Mouse (Mus musculus) adrenal gland (tissue): Measurements from ENCODE around the gene Rcor1.

Experiments used
- intact Hi-C: fragments of 180-260 bp; cut with DNase I; formaldehyde crosslinking; loops from one replicate; pipeline ENCODE4 v1.15.1; 2025

The Rcor1 gene

DNA sequence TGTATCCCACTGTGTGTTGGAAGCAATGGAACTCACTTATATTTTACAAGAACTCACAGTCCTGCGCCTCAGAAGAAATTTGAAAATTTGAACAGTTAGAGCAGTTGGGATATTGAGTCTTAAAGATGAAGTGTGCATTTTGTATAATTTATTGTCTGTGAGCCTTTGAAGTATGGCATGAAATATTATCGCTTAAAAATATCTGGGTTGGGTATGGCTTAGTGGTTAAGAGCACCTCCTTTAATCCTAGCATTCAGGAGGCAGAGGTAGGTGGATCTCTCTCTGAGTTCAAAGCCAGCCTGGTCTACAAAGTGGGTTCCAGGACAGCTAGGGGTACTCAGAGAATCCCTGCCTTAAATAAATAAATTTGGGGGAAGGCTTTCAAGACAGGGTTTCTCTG is 20.1 kb upstream of the Rcor1 start:
- intact Hi-C loops, result no loop called here

DNA sequence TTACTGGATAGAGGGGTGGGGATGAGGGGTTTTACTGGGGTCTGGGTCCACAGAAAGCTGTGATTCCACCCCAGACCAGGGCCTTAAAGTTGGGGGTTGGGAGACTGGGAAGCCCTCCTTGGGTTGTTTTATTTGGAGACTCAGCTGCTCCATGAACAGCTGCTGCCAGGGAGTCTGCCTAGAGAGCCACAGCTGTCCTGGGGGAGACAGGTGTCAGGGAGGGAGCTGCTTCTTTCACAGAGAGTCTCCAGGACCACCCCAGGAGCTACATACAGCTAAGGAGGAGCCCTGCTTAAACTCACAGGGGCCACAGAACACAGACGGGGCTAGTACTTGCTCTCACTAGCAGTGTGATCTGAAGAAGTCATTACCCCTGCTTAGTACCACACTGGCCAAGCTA is 18.0 kb upstream of the Rcor1 start:
- intact Hi-C loops, result no loop called here

DNA sequence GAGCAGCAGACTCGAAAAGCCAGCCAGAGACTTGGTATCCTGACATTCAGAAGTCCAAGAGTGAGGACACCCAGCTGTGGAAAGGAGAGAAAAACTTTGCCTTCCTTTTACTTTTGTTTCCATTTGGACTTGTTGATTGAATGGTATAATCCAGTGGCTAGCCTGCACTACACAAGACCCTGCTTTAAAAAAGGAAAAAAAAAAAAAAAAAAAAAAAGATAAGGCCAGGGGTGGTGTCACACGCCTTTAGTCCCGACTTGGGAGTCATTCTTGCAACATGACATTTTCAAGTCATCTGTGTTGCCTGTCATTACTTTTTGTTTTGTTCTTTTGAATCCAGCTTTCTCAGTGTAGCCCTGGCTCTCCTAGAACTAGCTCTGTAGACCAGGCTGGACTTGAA is 17.6 kb upstream of the Rcor1 start:
- intact Hi-C loops, result no loop called here

DNA sequence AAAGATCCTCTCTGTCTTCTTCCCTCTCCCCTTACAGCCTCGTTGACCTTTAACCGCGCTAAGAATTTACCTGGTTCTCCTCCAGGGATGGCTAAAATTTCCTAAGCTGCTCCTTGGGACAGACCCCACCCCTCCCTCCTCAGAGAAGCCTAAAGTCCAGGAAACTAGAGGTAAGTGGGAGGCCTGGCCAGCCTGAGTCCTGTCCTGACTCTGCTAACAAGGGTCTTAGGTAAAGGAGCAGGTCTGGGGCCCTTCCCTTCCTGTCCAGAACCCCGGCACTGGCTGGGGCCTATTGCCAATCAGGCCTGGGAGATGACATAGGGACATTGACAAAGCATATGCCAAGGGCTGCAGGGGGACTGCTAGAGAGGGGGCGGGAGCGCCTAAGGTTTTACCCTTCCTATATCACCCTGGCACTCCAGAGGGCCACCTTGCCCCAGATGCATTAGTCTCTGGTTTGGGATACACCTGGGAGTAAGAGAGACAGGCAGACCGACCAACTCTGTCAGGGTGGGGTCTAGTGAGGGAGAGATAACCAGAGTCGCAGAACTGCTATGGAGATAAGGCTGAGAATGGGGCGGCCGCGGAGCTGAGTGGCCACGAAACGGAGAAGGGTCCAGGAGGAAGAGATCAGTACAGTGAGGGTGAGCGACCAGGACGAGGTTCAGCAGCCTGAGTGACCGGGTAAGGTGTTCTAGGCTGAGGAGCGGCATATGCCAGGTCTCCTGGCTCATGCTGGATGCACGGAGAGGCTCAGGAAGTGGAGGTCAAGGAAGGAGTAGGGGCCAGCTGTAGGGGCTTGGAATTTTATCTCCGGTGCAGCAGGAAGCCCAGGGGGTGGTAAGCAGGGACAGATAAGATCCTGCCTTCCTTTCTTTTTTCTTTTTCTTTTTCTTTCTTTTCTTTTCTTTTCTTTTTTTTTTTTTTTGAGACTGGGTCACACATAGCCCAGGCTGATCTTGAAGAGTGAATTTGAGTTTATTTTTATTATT is 10.7 kb upstream of the Rcor1 start:
- intact Hi-C loops, result no loop called here

DNA sequence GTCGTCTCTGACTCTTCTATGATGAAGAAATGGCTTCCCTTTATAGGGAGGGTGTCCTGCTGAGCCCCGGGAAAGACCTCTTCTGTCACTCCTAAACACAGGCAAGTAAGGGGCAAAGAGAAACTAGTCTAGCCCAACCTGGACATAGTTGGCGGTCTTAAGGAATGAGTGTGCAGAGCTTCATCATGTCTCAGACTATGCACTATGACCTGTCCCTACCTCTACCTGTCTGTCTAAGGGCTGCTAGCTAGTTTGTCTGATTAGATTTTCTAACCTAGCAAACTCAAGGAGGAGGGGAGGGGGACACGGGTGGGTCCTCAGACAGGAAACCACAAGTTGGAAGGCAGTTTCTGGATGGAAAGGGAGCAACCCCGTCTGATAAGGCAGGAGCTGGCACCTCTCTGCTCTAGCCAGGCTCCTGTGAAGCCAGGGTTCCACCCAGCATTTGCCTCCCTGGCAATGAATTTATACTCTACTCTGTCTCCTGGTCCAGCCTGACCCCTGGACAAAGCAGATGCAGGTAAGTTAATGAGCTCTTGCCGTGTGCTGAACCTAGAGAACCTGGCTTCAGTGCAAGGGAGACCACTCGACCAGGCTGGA is 9.8 kb upstream of the Rcor1 start:
- intact Hi-C loops, result no loop called here

DNA sequence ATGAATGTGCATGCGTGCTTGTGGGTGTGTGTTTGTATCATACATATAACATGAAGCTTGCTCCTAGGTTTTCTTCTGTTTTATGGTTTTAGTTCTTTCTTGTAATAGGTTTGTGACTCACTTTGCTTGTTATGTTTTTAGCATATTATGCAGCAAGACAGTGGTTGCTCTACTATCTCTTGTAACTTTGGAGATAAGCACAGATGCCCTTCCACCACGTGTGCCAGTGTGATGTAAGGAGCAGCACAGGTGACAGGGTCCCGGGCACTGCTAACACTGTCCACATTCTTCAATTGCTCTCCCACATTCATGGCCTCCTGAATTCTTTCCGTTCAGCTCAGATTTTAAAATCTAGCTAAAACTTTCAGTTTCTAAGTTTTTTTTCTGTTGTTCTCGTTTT is 6.3 kb upstream of the Rcor1 start:
- intact Hi-C loops, result no loop called here

DNA sequence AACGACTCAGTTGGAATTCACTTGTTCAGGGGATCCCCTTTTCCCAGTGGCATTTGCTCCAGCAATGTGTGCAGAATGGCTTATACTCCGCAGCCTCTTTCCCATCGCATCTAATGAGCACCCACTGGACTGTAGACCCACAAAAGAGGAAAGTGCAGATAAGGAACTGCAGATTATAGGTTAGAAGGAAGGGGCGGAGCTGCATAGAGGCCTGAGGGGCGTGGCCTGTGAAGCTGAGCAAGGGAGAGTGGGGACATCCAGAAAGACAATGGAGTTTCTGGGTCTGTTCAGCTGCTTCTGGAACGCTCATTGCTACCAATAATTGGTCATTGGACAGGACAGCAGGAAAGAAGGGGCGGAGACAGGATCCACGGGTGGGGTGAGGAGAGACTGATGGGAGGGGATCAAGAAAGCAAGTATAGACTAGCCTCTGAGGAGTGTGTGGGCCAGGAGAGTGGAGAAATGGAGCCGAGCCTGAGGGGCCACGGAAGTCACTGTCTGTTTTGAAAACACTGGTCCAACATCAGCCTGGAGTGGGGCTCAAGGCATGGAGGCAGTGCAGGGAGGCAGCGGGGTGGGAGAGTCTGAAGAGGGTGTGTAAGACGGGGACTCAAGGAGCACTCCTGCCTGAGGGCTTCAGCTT is 3.8 kb upstream of the Rcor1 start:
- intact Hi-C loops, result no loop called here

DNA sequence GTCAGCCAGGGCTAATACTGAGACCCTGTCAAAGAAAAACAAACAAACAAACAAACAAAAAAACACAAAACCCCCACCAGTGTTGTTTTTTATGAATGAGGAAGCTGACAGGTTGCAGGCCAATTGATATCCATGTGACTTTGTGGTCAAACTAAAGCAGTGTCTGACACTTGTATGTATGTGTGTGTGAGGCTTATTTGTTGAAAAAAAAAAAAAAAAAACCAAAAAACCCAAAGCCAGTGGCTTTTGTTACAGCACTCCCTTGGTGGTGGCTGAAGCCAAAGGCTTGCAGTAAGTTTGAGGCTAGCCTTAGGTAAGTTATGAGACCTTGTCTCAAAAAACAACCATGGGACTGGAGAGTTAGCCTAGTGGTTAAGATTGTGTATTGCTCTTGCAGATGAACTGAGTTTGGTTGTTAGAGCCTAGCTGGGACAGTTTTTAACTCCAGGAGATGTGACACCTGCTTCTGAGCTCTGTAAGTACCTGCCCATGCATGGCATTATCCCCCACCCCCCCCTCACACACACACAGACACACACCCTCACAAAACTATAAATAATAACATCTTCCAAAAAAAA is 2.9 kb upstream of the Rcor1 start:
- intact Hi-C loops, result no loop called here

DNA sequence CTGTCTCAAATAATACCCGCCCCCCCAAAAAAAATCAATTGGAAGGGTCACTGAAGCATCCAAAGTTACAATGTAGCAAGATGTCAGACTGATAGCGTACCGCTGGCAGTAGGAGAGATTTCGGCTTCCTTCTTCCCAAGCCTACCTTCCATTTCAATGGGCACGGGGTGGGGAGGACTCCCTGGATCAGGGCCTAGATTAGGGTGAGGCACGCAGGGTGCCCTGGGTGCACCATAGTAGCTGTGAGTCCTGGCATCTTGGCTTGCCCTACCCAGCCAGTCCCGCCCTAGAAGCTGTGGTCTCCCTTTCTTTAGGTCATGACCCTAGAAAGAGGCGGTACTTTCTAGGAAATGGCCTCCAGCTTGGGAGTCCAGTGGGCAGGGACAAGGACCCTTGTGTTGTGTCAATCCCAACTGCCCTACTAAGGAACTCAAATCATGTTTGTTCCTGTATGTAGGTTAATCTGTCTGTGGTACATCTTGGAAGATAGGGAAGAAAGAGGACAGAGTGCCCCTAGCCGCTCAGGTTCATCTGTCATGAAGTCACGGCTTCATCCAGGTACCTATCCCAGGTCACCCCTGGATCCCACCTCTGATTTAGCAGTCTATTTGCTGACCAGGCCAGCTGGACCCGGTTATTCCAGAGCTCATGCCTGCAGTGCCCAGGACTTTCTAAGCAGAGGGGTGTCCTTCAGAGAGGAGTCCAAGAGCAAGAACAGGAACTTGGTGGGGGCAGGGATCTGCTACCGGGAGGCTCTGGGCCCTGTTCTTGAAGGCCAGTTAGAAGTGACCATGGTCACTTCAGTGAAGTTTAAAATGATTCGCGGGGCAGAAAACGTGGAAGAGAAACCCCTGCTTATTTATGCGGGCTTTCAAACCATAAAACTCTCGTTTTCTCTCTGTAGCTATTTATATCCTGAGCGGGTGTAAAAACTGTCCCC is 1.6 kb upstream of the Rcor1 start:
- intact Hi-C loops, result no loop called here

DNA sequence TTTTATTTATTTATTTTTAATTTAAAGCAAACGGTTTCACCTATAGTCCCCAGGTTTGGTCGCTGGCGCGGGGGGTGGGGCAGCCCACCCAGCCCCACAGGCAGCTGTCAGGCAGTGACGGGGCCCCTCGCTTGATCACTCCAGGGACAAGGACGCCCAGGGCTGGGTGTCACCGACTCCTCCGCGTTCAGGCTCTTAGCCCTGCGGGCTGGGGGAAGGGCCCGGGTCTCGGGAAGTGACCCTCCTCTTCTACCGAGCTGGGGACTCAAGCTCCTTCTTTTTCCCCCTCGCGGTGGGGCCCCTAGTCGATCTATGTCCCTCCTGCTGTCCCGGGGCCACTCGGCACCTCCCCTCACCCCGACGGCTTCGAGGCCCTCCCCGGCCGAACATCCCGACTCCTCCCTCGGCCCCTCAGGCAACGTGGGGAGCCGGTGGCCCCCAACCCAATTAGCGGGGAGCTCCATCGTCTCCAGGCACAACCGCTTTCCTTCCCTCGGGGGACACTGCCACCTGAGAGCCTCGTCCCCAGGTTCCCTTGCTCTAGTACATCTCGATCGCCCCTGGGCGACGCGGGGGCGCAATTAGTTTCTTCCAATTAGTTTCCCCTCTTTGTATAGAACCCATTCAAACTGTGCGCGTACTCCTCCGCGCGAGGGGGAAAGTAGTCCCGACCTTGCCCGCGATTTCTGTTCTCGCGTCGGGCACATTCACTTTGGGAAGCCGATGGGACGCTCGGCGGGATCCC is 748 bp upstream of the Rcor1 start:
- intact Hi-C loops, result no loop called here

DNA sequence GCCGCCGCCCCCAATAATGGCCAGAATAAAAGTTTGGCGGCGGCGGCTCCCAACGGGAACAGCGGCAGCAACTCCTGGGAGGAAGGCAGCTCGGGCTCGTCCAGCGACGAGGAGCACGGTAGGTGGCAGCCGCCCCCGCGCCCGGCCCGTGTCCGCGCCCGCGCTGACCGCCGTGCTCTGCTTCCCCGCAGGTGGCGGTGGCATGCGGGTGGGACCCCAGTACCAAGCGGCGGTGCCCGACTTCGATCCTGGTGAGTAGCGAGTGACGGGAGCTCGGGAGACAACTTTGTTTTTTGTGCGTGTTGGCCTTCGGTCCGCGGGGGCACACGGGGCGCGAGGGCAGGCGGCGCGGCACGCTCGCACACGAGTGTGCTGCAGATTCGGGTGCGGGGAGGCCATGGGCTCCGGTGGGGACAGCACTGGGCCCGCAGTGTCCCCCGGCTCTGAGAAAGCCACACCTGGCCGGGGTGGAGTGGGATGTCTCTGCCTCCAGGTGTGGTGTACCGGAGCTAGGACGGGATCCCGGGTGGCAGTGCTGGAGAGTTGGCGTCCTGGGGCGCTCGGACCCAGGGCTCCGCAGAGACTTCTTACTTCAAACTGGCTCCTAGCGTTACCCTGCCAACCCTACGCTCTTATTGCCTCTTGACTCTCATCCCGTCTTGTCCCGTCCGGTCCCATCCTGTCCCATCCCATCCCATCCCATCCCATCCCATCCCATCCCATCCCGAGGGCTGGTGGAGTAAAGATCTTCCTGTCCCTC is 800 bp downstream of the Rcor1 start:
- intact Hi-C loops, result no loop called here

DNA sequence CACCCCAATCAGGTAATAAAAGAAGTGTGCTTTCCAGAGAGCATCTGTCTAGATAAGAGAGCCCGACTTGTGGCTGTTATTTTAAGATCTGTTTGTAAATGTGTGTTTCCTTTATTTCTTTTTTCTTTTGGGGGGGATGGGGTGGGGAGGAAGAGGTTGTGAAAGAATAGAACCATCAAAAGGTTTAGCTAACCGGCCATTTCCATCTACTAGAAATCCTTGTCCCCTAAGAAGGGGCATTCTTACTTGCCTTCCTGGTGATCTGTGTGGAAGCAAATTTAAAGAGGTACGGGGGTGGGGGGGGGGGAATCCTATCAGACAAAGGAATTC is 1.3 kb downstream of the Rcor1 start:
- intact Hi-C loops, result no loop called here

DNA sequence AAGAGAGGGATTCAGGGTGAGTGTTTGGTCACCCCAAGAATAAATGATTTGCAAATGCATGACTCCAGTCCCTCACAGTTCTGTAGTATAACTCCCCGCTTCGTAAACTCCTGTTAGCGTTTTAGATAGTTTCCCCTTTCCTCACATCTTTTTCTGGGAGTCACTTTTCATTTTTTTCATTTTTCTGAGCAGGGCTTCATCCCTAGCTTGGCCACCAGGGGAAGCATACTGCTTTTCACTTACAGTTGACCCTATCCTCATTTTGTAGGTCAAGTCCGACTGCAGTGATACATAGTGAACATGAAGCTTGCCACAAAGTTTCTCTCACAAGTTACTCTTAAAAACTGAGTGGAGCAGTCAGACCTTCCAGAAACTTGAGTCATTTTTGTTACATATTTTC is 2.0 kb downstream of the Rcor1 start:
- intact Hi-C loops, result no loop called here

DNA sequence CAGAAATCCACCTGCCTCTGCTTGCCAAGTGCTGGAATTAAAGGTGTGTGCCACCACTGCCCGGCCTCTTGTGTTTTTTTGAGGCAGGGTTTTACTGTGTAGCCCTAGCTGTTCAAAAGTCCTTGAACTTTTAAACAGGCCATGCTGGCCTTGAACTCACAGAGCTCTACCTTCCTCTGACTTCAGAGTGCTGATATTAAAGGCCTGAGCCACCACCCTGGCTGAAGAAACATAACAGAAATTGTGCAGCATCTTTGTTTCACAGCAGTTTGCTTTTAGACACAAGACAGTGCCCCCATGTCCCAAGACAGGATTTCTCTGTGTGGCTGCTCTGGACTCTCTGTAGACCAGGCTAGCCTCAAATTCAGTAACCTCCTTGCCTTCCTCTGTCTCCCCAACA is 3.2 kb downstream of the Rcor1 start:
- intact Hi-C loops, result no loop called here

DNA sequence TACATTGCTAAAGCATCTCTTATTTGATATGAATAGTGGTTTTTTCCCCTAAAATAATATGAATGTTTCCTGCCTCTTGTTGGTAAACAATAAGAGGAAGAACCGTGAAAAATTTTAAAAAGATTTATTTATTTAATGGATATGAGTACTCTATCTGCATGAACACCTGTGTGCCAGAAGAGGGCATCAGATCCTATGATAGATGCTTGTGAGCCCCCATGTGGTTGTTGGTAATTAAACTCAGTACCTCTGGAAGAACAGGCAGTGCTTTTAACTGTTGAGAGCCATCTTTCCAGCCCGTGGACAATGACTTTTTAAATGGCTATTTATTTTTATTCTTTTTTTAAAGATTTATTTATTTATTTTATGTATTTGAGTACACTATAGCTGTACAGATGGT is 5.7 kb downstream of the Rcor1 start:
- intact Hi-C loops, result no loop called here

DNA sequence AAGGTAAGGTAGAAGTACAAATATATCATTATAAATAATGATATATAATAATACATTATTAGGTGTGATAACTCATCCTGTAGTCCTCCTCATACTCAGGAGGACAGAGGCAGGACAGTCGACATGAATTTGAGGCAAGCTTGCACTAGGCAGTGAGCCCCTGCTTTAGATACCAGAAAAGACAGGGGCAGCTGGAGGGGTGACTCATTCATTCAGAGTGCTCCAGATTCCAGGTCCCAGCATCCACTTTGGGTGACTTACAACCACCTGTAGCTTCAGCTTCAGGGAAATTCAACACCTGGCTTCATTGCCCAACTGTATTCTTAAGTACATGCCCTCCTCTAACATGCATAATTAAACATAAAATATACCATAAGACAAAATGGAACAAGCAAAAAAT is 7.7 kb downstream of the Rcor1 start:
- intact Hi-C loops, result no loop called here

DNA sequence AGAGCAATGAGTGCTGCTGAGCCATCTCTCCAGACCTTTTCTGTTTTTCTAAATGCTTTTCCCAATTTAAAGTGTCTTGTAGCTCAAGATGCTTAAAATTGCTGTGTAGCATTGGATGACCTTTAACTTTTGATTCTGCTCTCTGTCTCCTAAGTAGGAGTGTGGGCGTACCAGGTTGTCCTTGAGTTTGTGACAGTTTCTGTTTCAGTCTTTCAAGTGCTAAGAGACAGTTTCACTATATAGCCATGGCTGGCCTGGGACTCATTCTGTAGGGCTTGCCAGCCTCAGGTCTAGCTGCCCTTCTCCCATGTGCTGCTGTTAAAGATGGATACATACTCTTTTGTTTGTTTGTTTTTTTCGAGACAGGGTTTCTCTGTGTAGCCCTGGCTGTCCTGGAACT is 9.1 kb downstream of the Rcor1 start:
- intact Hi-C loops, result no loop called here

DNA sequence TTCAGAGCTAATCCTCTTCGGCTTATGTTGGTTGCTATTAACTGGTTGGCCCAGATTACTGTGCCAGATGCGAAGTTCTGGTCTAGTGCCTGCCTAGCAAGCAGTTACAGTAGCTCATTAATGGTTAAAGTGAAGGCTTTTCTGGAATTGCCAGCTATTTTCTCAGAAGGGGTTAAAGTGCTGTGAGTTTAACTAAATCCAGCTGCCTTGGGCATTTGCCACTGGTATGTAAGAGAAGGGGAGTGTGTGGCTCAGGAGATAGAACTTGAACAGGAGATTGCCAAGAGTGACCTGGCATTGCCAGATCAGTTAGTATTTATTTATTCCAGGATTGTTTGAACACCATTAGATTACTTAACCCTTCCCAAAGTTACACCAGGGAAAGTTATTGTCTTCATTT is 11.1 kb downstream of the Rcor1 start:
- intact Hi-C loops, result no loop called here

DNA sequence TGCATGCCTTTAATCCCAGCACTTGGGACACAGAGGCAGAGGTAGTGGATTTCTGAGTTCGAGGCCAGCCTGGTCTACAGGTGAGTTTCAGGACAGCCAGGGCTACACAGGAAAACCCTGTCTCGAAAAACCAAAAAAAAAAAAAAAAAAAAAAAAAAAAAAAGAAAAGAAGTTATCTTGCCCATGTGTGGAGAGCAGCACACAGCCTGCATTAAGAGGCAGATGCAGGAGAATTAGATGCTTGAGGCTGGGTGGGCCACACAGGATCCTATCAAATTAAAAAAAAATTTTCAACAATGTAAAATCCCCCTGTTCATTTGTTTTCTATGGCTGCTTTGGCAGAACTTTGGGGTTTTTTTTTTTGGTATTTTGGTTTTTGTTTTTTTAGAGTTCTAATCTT is 24.2 kb downstream of the Rcor1 start:
- intact Hi-C loops, result no loop called here

DNA sequence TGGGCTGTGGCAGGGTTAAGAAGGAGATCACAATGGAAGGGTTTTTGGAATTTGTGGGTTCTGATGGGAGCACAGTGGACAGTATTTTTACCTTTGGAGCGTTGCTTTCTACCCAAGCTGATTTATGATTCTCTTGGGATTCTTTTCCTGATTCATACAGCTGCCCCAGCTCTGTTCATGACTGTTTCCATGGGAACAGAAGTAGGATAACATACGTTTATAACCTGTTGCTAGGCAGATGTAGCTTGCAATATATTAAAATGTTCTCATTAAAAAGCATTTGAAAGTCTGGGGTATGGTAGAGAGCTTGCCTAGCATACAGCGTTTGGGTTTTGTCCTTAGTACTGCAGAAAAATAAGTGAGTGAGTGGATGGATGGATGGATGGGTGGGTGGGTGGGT is 25.1 kb downstream of the Rcor1 start:
- intact Hi-C loops, result no loop called here
